Mouse (Mus musculus) erythroblast, embryonic 14.5 days (primary cell): ENCODE measurements around the gene Msi2.

Source experiments
- GATA1 ChIP-seq: IDR thresholded peaks from 2 replicates; pipeline ENCODE4 v1.6.1; 2012; ENCODE audit warnings: low read length, inconsistent platforms, mixed read lengths
- TAL1 ChIP-seq: IDR thresholded peaks from 3 replicates; pipeline ENCODE4 v1.6.1; 2012; ENCODE audit warnings: low read length, inconsistent platforms, mixed read lengths

GRCm38 (mm10) chr11:88607725-88608383 is 110.5 kb downstream of the Msi2 start:
- TF ChIP-seq GATA1: no peak
- no peak for TF ChIP-seq TAL1
